Mouse (Mus musculus) kidney, embryonic 14.5 days (tissue): ENCODE data around the gene Mymx. TPM values are rescaled to one million over a fixed set of nuclear protein-coding genes. Genes with fewer than 3 reads are reported as not detected.
A peak's percentile ranks its signal among the peaks of the same experiment; 100 is the strongest.

Experiments used
- ATAC-seq: fragments of 200-750 bp; cut with Nextera tagmentation; 2 replicates; pipeline ENCODE4 v1.8.0; 2017; ENCODE audit warnings: moderate number of reproducible peaks, mild to moderate bottlenecking, moderate TSS enrichment, moderate library complexity; ENCODE audit not compliant: low FRiP score, low TSS enrichment
- H3K27ac ChIP-seq: fragments of 300-500 bp; sonication (generic); 2 replicates; pipeline ENCODE4 v1.5.1; 2014; ENCODE audit warnings: low read depth, mild to moderate bottlenecking, low read length, moderate library complexity, mixed read lengths
- H3K27me3 ChIP-seq: fragments of 300-500 bp; sonication (generic); 2 replicates; pipeline ENCODE4 v1.6.1; 2014; ENCODE audit warnings: mild to moderate bottlenecking, low read length; ENCODE audit not compliant: control insufficient read depth, insufficient read depth
- H3K36me3 ChIP-seq: fragments of 300-500 bp; sonication (generic); 2 replicates; pipeline ENCODE4 v1.6.1; 2014; ENCODE audit warnings: low read length, mixed read lengths; ENCODE audit not compliant: control insufficient read depth, insufficient read depth
- H3K4me1 ChIP-seq: fragments of 300-500 bp; sonication (generic); 2 replicates; pipeline ENCODE4 v1.6.1; 2014; ENCODE audit warnings: low read length, mixed read lengths; ENCODE audit not compliant: control insufficient read depth, insufficient read depth
- H3K4me2 ChIP-seq: fragments of 300-500 bp; sonication (generic); replicated peaks from 2 replicates; pipeline ENCODE4 v1.6.1; 2014; ENCODE audit warnings: low read depth, mild to moderate bottlenecking, low read length
- H3K4me3 ChIP-seq: fragments of 300-500 bp; sonication (generic); 2 replicates; pipeline ENCODE4 v1.5.1; 2014; ENCODE audit warnings: mild to moderate bottlenecking, low read length
- H3K9ac ChIP-seq: fragments of 300-500 bp; sonication (generic); 2 replicates; pipeline ENCODE4 v1.6.1; 2014; ENCODE audit warnings: low read depth, mild to moderate bottlenecking, low read length, moderate library complexity
- H3K9me3 ChIP-seq: fragments of 300-500 bp; sonication (generic); 2 replicates; pipeline ENCODE4 v1.6.1; 2016; ENCODE audit warnings: low read length; ENCODE audit not compliant: control insufficient read depth
- WGBS: fragments of 180-500 bp; shearing (Covaris S2); extraction: QIAGEN DNeasy Blood & Tissue Kit; methylation state at CpG from one replicate; pipeline ENCODE4 v1.1.7; 2014; 5-methylcytosine and 5-hydroxymethylcytosine counted together
- polyA plus RNA-seq: library from polyadenylated mRNA; unstranded; fragments of >200 nt; fragmentation: Nextera tagmentation; extraction: Ambion mirVana; gene quantifications from 2 replicates; pipeline ENCODE4 v1.2.1, GENCODE M21; 2014

The Mymx gene
- polyA plus RNA-seq, 1 experiment from 2014 or later, result 4.2 TPM

DNA sequence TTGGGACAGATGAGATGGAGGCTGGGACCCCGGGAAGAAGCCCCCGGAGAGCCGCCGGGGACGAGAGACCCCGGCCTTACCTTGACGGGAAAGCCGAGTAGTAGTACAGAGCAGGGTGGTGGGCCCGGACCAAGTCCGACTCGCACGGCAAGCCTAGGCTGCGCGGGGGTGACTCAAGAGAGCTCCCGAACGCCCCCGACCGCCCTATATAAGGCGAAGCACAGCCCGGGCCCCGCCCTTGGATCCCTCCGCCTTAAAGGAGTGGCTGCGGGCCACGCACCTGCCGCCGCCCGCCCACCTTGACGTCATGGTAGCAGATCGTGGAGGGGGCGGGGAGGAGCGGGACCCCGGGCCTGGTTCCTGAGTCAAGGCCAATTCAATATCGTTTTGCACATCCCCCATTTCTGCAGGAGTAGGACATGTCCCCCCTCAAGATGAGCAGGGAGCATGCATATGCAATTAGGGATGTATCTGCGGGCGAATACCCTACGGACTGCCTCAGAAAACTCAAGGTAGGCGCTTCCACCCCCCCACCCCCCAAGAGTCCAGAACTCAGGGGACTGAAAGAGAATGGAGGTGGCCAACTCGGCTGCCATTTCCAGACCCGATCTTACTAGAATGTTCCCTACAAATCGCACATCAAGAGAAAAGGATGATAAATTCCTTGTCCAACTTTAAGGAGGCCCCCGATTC, 28.7 kb downstream of the Mymx start, which contains the start of gene Hsp90ab1:
Gene Hsp90ab1, minus strand, starts transcription at position 185 of the 693 bp plus-strand sequence.
- H3K27me3 ChIP-seq, result no peaks in the 10 kb centered on the region
- peak within 1 kb of the TSS; percentile 100 for H3K9ac ChIP-seq

GRCm38 (mm10) chr17:45572103-45573086, 29.5 kb downstream of the Mymx start:
- no peaks in the 10 kb centered on the region for H3K27me3 ChIP-seq
- peak overlapping the region; percentile 99 for H3K27ac ChIP-seq
- H3K9me3 ChIP-seq, result no peaks in the 10 kb centered on the region
- peak overlapping the region; percentile 100 for H3K4me3 ChIP-seq
- peaks cover 20% of the 10 kb centered on the region; the same call in 1 of the 2 replicates for H3K4me1 ChIP-seq
- peak overlapping the region; percentile 100 for H3K9ac ChIP-seq
- H3K36me3 ChIP-seq, result peaks cover 46% of the 10 kb centered on the region
- peak; percentile 58 for ATAC-seq
- H3K4me2 ChIP-seq, result peak overlapping the region; percentile 74
- WGBS, result under 1% methylated on average over 52 of the region's 57 CpGs

More for the DNA sequence above, 28.7 kb downstream of the Mymx start, which contains the start of gene Hsp90ab1:
- peak within 1 kb of the TSS; percentile 100 for H3K4me3 ChIP-seq
- H3K36me3 ChIP-seq, result peaks cover 38% of the 10 kb centered on the region
- H3K4me1 ChIP-seq, result peaks cover 20% of the 10 kb centered on the region; the same call in 1 of the 2 replicates
- H3K4me2 ChIP-seq, result peak within 1 kb of the TSS; percentile 74
- WGBS, result under 1% methylated on average over 41 of the region's 41 CpGs
- ATAC-seq, result peak; percentile 85
- H3K27ac ChIP-seq, result peak within 1 kb of the TSS; percentile 99
- no peaks in the 10 kb centered on the region for H3K9me3 ChIP-seq

DNA sequence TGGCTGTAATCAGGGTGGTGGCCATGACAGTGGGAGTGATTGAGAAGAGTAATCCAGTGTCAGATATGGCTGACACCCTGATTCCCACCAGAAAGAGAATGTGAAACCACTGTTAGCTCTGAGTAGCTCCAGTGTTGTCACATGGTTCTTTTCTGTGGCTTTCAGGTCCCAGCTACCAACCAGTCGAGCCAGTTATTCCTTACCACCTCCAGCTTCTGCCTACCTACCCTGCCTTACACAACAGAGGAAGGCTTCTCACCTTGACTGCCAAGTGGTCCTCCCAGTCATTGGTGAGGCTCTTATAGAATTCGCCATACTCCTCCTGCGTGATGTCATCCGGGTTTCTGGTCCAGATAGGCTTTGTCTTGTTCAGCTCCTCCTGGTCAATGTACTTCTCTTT, 31.9 kb downstream of the Mymx start:
- 81% methylated on average over 4 of the region's 4 CpGs for WGBS
- Histone ChIP-seq H3K27ac (no peak overlapping the region), H3K9me3 (no peaks in the 10 kb centered on the region), H3K4me3 (no peak overlapping the region; the same call in 1 of the 2 replicates), H3K4me1 (peaks cover 17% of the 10 kb centered on the region; the same call in 1 of the 2 replicates), H3K36me3 (peaks cover 69% of the 10 kb centered on the region), H3K27me3 (no peaks in the 10 kb centered on the region), H3K9ac (no peak overlapping the region), H3K4me2 (no peak overlapping the region)
- ATAC-seq, result no peak

DNA sequence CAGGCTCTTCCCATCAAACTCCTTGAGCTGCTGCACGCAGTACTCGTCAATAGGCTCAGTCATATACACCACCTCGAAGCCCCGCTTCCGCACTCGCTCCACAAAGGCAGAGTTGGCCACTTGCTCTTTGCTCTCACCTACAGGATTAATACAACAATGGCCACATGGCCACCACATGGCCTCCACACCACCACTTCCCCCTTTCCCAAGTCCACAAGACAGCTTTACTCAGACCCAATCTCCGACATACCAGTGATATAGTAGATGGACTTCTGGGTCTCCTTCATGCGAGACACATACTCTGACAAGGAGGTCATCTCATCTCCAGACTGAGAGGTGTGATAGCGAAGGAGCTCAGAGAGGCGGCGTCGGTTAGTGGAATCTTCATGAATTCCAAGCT, 32.9 kb downstream of the Mymx start:
- no peak overlapping the region for H3K4me2 ChIP-seq
- WGBS, result 86% methylated on average over 12 of the region's 12 CpGs
- H3K4me3 ChIP-seq, result no peak overlapping the region
- peaks cover 17% of the 10 kb centered on the region; the same call in 1 of the 2 replicates for H3K4me1 ChIP-seq
- no peak for ATAC-seq
- H3K27ac ChIP-seq, result no peak overlapping the region
- H3K27me3 ChIP-seq, result no peaks in the 10 kb centered on the region
- H3K9me3 ChIP-seq, result no peaks in the 10 kb centered on the region
- peaks cover 70% of the 10 kb centered on the region for H3K36me3 ChIP-seq
- no peak overlapping the region for H3K9ac ChIP-seq

GRCm38 (mm10) chr17:45567162-45567601, 34.7 kb downstream of the Mymx start:
- Histone ChIP-seq H3K4me1 (peaks cover 17% of the 10 kb centered on the region; the same call in 1 of the 2 replicates), H3K4me2 (no peak overlapping the region), H3K27ac (no peak overlapping the region; the same call in 1 of the 2 replicates), H3K4me3 (no peak overlapping the region), H3K9me3 (no peaks in the 10 kb centered on the region), H3K36me3 (peaks cover 70% of the 10 kb centered on the region), H3K9ac (no peak overlapping the region), H3K27me3 (no peaks in the 10 kb centered on the region)
- 26% methylated on average over 4 of the region's 4 CpGs for WGBS
- no peak for ATAC-seq

- Histone ChIP-seq H3K4me2 (no peak overlapping the region), H3K36me3 (peaks cover 66% of the 10 kb centered on the region), H3K4me3 (no peak overlapping the region; the same call in 1 of the 2 replicates), H3K9me3 (no peaks in the 10 kb centered on the region), H3K9ac (no peak overlapping the region), H3K4me1 (peaks cover 15% of the 10 kb centered on the region; the same call in 1 of the 2 replicates), H3K27me3 (no peaks in the 10 kb centered on the region), H3K27ac (peak overlapping the region; percentile 11; the same call in 1 of the 2 replicates)
- 65% methylated on average over 18 of the region's 18 CpGs for WGBS
- peak; percentile 5; the same call in 1 of the 2 replicates for ATAC-seq
Observed at GRCm38 (mm10) chr17:45566360-45567161, 35.3 kb downstream of the Mymx start.

- no peak overlapping the region for H3K9ac ChIP-seq
- 64% methylated on average over 1 of the region's 1 CpGs for WGBS
- no peak overlapping the region; the same call in 1 of the 2 replicates for H3K4me3 ChIP-seq
- H3K9me3 ChIP-seq, result no peaks in the 10 kb centered on the region
- no peak for ATAC-seq
- peaks cover 60% of the 10 kb centered on the region for H3K36me3 ChIP-seq
- H3K27me3 ChIP-seq, result no peaks in the 10 kb centered on the region
- peak overlapping the region; percentile 11; the same call in 1 of the 2 replicates for H3K27ac ChIP-seq
- H3K4me2 ChIP-seq, result no peak overlapping the region
- peaks cover 11% of the 10 kb centered on the region; the same call in 1 of the 2 replicates for H3K4me1 ChIP-seq
Observed at GRCm38 (mm10) chr17:45566031-45566359, 35.9 kb downstream of the Mymx start.

DNA sequence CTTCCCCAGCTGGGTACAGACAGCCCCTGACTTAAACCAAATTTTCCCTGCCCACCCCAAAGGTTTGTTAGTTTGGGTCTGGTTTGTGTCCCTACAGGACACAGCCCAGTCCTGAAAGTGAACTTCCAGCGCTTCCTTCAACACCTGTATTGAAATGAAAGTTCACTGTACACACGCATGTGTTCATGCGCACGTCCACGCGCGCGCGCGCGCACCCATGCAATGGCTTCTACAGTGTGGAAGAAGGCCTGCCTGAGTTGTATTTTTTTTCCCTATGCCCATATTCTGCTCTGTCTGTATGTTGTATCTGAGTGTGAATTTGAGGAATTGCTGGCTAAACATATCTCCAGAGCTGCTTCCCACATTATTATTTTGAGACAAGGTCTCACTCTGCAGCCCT, 36.8 kb downstream of the Mymx start:
- Histone ChIP-seq H3K9me3 (no peaks in the 10 kb centered on the region), H3K27ac (no peak overlapping the region), H3K27me3 (no peaks in the 10 kb centered on the region), H3K4me3 (peak overlapping the region; percentile 89), H3K4me2 (peak overlapping the region; percentile 85), H3K9ac (peak overlapping the region; percentile 89; the same call in 1 of the 2 replicates), H3K36me3 (peaks cover 51% of the 10 kb centered on the region), H3K4me1 (peaks cover 4% of the 10 kb centered on the region; the same call in 1 of the 2 replicates)
- WGBS, result 94% methylated on average over 11 of the region's 11 CpGs
- ATAC-seq, result no peak
